Mouse (Mus musculus): ENCODE results near the gene Stox2.
"Not testable (repeated sequence)": the region's sequence is repeated elsewhere in the genome, so short reads cannot be mapped to it uniquely, and the experiment has no call there.

Gene Stox2

DNA sequence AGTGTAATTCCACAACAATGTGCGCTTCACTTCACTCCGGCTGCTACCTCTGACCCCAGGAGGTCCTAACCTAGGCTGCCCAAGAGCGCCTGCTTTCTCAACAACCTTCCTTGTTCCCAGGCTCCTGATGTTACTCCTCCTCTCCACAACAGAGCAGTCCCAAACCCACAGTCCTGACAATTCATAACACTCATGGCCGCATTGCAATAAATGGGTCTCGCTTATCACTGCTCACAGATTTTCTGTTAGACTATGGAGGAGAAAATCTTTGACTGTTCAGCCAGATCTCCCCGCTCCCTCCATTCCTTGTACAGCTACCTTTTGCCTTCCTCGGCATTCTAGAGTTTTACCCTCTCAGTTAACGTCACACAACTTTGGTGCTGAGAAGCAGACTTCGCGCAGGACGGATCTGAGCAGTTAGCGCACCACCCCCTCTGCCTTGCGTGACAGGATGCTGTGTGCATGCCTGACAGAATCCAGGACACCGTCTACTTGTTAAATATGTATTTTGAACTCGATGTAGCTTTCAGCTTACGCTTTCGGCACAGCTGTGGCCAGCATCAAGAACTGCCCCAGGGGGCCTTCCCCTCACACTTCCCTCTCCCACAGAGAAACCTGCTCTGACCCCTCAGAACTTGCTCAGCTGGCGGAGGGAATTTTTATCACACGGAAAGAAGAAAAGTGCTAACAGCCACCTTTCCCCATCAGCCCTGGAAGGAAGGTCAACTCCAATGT, at the start of gene Stox2:
Gene Stox2, minus strand, starts transcription at position 51 of the 735 bp plus-strand sequence.
- peak; percentile 21 for DNase-seq (ENCODE audit: low read depth, low spot score)

- DNase-seq (ENCODE audit: low read depth, low spot score) = peak; percentile 34
Observed at GRCm38 (mm10) chr8:47495428-47495827, 49.3 kb upstream of the Stox2 start.

DNA sequence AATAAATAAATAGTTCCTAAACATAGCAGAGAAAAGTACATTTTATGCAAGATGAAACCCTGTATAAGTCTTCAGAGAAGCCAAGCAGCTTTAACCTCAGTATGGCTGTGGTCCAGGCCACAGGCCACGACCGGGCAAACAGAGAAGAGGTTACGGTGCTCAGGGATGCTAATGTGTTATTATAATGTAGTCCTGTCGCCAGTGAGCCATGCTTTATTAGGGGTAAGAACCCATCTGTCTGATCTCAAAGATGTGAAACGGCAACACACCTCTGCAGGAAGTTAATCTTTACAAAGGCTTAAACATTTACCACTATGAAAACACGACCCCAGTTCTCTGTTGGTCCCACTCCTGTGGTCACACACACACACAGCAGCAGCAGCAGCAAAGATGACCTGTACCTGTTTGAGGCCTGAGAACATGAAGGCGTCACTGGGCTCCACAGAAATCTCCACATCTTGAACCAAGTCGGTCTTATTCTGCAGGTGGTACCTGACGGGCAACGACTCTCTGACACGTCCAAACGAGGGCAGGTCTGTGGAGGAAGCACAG, 48.5 kb upstream of the Stox2 start:
- no peak for DNase-seq (ENCODE audit: low read depth, low spot score)

GRCm38 (mm10) chr8:47493106-47493505, 46.9 kb upstream of the Stox2 start:
- no peak for DNase-seq (ENCODE audit: low read depth, low spot score)

DNA sequence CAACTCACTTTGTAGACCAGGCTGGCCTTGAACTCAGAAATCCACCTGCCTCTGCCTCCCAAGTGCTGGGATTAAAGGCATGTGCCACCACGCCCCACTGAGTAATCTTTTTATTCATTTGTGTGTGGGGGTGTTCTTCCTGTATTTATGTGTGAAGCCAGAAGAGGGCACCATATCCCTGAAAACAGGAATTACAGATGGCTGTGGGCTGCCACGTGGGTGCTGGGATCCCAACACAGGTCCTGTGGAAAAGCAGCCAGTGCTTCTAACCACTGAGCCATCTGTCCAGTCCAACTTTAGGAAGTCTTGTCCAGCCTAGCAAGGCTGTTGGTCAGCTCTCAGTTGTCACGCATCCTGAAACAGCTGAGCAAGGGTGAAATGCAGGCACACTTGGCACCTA, 41.1 kb upstream of the Stox2 start:
- DNase-seq (ENCODE audit: low read depth, low spot score) = no peak

- no peak for DNase-seq (ENCODE audit: low read depth, low spot score)
Observed at GRCm38 (mm10) chr8:47482354-47483071, 36.4 kb upstream of the Stox2 start.

DNA sequence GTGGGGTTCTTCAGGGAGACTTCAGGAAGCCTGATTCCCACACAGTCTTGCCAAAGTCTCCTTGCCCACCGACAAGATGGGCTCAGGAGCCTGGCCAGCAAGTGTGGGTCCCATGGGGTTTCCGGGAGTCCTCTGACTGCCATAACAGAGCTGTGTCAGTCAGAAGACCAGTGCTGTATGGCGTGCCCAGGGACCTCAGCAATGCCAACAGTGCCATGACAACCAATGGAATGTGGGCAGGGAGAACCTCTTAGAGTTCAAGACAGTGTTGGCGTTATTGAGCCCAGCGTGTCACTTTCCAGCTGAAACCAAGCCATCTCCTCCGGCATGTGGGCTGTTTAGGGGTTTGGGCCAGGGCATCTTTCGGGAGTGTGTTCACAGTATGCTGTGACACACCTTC, 33.9 kb upstream of the Stox2 start:
- DNase-seq (ENCODE audit: low read depth, low spot score) = no peak

DNA sequence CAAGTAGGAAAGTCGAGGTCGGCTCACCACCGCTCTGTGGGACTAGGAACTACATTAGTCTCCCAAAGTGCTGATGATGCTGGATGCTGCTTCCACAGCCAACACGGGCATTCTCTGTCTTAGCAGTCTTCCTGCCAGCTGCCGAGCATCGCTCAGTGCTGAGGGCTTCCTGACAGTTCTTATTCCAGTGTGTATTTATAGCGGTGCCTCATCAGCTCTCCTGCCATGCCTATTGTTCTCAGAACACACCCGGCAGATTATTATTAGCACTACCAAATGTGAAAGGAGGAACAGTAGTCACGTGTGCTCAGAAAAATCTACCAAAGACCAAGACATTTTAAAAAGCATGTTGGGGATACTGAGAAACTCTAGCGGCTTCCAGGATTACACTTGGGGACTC, 15.5 kb upstream of the Stox2 start:
- peak; percentile 88 for DNase-seq (ENCODE audit: low read depth, low spot score)

- DNase-seq (ENCODE audit: low read depth, low spot score) = no peak
Observed at GRCm38 (mm10) chr8:47459216-47459749, 13.1 kb upstream of the Stox2 start.

DNA sequence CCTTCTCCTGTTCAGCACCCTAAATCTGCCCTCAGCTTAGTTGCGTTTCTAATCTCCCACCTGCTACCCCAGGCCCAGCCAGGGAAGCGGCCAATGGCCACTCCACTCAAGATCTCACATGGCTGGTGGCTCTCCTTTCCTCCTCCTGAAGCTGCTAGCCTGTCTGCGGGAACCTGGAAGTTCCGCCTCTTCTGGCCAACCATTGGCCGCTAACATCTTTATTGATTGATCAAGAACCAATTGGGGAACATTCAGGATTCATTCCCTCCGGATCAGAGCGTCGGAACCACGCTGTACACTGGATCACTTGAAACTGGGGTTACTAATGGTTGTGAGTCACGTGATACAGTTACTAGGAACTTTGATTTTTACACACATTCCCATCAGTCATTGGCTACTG, 12.4 kb upstream of the Stox2 start:
- no peak for DNase-seq (ENCODE audit: low read depth, low spot score)

DNA sequence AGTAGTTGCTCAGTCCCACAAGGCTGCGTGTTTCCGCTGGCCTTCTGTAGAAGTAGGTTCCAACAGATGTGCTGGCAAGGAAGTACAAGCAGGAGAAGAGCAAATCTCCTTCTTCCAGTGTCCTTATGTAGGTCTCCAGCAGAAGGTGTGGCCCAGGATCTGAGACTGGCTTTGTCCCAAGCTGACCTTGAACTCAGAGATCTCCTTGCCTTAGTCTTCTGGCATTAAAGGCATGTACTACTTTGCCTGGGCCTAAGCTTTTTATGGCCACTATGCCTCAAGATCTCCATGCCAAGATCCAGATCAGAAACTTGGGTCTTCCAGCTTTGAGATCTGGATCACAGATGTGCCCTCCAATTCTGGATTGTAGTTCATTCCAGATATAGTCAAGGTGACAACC, 3.0 kb upstream of the Stox2 start:
- not testable (repeated sequence) for DNase-seq (ENCODE audit: low read depth, low spot score)

DNA sequence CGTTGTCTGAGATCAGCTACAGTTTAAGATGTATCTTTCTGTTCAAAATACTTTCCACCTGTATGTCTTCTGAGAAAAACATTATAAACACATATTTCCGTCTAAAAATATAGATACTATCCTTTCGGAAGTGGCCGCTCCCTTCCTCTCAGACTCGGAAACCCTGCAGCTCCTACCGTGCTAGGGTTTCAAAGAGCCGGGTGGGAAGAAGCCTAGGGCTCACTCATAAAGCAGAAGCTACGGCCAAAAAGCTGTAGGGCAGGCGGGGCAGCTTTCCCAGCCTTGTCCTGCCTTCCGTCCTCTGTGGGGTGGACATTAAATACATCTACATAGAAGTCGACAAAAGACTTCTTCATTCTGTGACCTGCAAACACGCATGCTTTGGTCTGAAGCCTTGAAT, 6.9 kb downstream of the Stox2 start:
- DNase-seq (ENCODE audit: low read depth, low spot score) = no peak

- no peak for DNase-seq (ENCODE audit: low read depth, low spot score)
Observed at GRCm38 (mm10) chr8:47437976-47438375, 8.2 kb downstream of the Stox2 start.

GRCm38 (mm10) chr8:47435861-47436260, 10.3 kb downstream of the Stox2 start:
- DNase-seq (ENCODE audit: low read depth, low spot score) = no peak

GRCm38 (mm10) chr8:47435412-47435811, 10.8 kb downstream of the Stox2 start:
- DNase-seq (ENCODE audit: low read depth, low spot score) = no peak

- peak; percentile 39 for DNase-seq (ENCODE audit: low read depth, low spot score)
Observed at GRCm38 (mm10) chr8:47431263-47431662, 14.9 kb downstream of the Stox2 start.

- not testable (repeated sequence) for DNase-seq (ENCODE audit: low read depth, low spot score)
Observed at GRCm38 (mm10) chr8:47414258-47414525, 32.0 kb downstream of the Stox2 start.

- peak; percentile 56 for DNase-seq (ENCODE audit: low read depth, low spot score)
Observed at GRCm38 (mm10) chr8:47413524-47414257, 32.5 kb downstream of the Stox2 start.

DNA sequence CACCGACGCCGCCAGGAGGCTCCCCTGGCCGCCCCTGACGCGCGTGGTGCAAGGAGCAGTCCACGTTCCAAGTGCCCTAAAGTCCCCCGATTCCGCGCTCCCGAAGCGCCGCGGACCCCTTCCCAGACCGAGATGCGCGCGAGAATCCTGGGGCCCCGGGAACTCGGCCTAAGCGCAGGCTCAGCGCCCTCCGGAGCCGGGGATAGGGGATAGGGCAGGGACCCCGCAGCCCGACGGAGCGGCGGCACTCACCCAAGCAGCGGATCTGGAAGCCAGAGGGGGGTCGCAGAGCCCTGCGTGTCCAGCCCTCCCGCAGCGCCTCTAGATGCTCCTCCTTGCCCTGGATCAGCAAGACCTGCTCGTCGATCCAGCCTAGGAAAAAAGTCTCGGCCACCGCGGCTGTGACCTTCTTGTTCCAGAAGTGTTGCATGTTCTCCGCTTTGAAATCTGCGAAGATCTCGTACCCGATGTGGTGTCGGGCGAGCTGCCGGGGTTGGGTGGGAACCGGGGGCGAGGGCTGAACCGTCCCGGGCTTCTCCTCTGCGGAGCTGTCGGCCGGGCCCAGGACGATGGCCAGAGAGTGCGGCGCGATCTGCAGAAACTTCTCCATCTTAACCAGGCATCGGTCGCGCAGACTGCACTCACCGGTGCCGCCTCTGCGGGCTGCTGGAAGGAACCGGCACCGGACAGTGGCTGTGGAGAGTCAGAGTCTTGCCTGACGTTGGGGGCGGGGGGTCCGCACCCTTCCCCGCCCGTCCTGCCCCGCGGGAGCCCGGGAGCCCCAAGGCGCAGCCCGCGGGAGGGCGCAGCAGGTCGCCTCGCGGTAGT, 33.3 kb downstream of the Stox2 start:
- DNase-seq (ENCODE audit: low read depth, low spot score) = no peak

- DNase-seq (ENCODE audit: low read depth, low spot score) = no peak
Observed at GRCm38 (mm10) chr8:47411994-47412695, 34.0 kb downstream of the Stox2 start.

DNA sequence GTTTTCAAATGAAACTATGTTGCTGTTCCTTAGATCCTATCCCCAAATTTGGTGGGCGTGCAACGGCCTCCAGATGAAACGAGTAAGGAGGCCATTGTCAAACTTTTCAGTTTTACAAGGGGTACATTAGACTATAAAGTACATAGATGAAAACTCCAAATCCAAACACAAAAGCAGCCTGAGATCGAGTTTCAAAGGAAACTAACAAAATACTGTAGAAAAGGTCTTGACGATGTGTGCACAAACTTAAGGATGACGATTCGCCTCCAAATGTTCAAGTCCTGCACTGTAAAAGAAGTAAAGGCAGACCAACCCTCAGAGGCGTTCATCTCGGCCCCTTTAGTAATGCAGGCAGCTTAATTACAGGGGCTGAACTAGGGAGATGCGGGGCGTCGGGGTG, 34.8 kb downstream of the Stox2 start:
- DNase-seq (ENCODE audit: low read depth, low spot score) = no peak

All from brain, adult 2 months (tissue).